Mouse (Mus musculus) E14TG2a.4 (cell line): ENCODE measurements around the gene Ube2l3.

Experiments
- CTCF ChIP-seq: conservative IDR thresholded peaks from 2 replicates; pipeline ENCODE4 v1.5.1; 2014; ENCODE audit warnings: low read length
- NANOG ChIP-seq: IDR thresholded peaks from 2 replicates; pipeline ENCODE4 v1.6.1; 2014; ENCODE audit warnings: borderline replicate concordance, low read length, mixed read lengths

GRCm38 (mm10) chr16:17239409-17239808 lies 37.0 kb upstream of the Ube2l3 start:
- TF ChIP-seq CTCF = no peak
- no peak for TF ChIP-seq NANOG
